Mouse (Mus musculus) neural tube, postnatal 0 days (tissue): ENCODE results near the gene Serpine3. TPM values are rescaled to one million over a fixed set of nuclear protein-coding genes. Genes with fewer than 3 reads are reported as not detected.

Experiments
- polyA plus RNA-seq: library from polyadenylated mRNA; unstranded; fragments of >200 nt; fragmentation: Nextera tagmentation; extraction: Ambion mirVana; gene quantifications from 2 replicates; pipeline ENCODE4 v1.2.1, GENCODE M21; 2015

Serpine3 gene
- 0.14 TPM in 1 of 2 replicates, not detected in the other for polyA plus RNA-seq

GRCm38 (mm10) chr14:62663367-62663766, at the start of gene Serpine3:
Gene Serpine3, plus strand, starts transcription at chr14:62663667.

Other genes starting within 250 kb of the Serpine3 start
- gene Gucy1b2, start 207.4 kb upstream of the Serpine3 start, polyA plus RNA-seq = 0.44 and 0.45 TPM in 2 replicates
- gene Fam124a, start 107.9 kb upstream of the Serpine3 start, polyA plus RNA-seq = 54.3 and 75.2 TPM in 2 replicates
- 0.22 TPM in 1 of 2 replicates, not detected in the other for gene Gm4131, start 96.7 kb upstream of the Serpine3 start, polyA plus RNA-seq
- gene Ints6, start 97.5 kb downstream of the Serpine3 start, polyA plus RNA-seq = 12.4 and 12.8 TPM in 2 replicates
- 4.6 and 5.1 TPM in 2 replicates for gene Wdfy2, start 174.0 kb downstream of the Serpine3 start, polyA plus RNA-seq